Mouse (Mus musculus): ENCODE measurements around the gene Cdc16. TPM values are rescaled to one million over a fixed set of nuclear protein-coding genes. Genes with fewer than 3 reads are reported as not detected.
A peak's percentile ranks its signal among the peaks of the same experiment; 100 is the strongest.

Cdc16 gene
- polyA plus RNA-seq, 1 experiment from 2014 or later: 262 TPM

DNA sequence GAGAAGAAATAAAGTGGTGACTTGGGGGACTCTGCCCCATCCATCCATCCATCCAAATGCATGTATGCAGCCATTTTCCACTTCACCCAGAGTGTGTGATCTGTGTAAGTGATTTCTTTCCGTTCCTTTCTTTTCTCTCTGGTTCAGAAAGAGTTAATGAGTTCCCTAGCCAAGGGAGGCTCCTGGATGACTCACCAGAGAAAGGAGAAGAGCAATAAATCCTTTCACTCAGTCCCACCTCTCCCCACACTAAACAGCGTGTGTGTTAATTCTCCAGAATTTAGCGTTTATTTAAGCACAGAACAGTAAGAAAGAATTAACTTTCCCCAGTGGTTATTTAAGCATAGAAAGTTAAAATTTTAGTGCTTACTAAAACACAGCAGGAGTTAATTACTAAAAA is 9.8 kb upstream of the Cdc16 start:
- no peak overlapping the region for H3K4me2 ChIP-seq (replicated peaks; ENCODE audit: low read depth, low read length)
- no peak for DNase-seq (ENCODE audit: low spot score)
- ATAC-seq (ENCODE audit: low FRiP score): no peak
- no peaks in the 10 kb centered on the region for H3K4me1 ChIP-seq (replicated peaks; ENCODE audit: control insufficient read depth, insufficient read depth, low read length)
- H3K4me3 ChIP-seq (ENCODE audit: low read depth, low read length): no peak overlapping the region
- H3K9ac ChIP-seq (ENCODE audit: low read depth, low read length): no peak overlapping the region
- WGBS: 39% methylated on average over 3 of the region's 3 CpGs
- no peak overlapping the region for H3K27ac ChIP-seq (ENCODE audit: low read depth, low read length)
- no peaks in the 10 kb centered on the region for H3K27me3 ChIP-seq (ENCODE audit: control insufficient read depth, insufficient read depth, low read length)
- no peaks in the 10 kb centered on the region for H3K9me3 ChIP-seq (ENCODE audit: control insufficient read depth, low read length)
- H3K36me3 ChIP-seq (ENCODE audit: control insufficient read depth, insufficient read depth, low read length): no peaks in the 10 kb centered on the region

GRCm38 (mm10) chr8:13753680-13754079 is 3.8 kb upstream of the Cdc16 start:
- Histone ChIP-seq H3K27me3 (ENCODE audit: control insufficient read depth, insufficient read depth, low read length) (no peaks in the 10 kb centered on the region), H3K9ac (ENCODE audit: low read depth, low read length) (no peak overlapping the region), H3K36me3 (ENCODE audit: control insufficient read depth, insufficient read depth, low read length) (no peaks in the 10 kb centered on the region), H3K4me1 (replicated peaks; ENCODE audit: control insufficient read depth, insufficient read depth, low read length) (no peaks in the 10 kb centered on the region; the same call in 1 of the 2 replicates), H3K4me2 (replicated peaks; ENCODE audit: low read depth, low read length) (no peak overlapping the region), H3K27ac (ENCODE audit: low read depth, low read length) (no peak overlapping the region), H3K9me3 (ENCODE audit: control insufficient read depth, low read length) (no peaks in the 10 kb centered on the region), H3K4me3 (ENCODE audit: low read depth, low read length) (no peak overlapping the region)
- 32% methylated on average over 2 of the region's 2 CpGs for WGBS
- no peak for ATAC-seq (ENCODE audit: low FRiP score)
- peak; percentile 88 for DNase-seq (ENCODE audit: low spot score)

DNA sequence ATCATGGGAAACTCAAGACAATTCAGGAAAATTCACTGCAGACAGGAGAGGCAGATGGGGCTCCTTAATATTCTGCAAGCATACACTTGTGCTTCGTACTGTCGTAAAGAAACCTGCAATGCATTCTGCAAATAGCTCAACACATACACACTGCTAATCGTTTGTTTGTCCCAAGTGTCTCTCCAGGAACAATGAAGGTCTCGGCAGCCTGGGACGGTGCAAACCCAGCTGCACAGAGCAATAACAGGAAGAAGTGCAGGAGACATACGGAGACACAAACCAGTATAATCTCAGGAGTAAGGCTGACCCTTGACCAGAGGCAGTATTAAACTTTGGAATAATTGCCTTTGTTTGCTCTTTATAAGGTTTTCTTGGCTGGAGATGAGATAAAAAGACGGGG is 996 bp upstream of the Cdc16 start:
- WGBS: 83% methylated on average over 7 of the region's 7 CpGs

DNA sequence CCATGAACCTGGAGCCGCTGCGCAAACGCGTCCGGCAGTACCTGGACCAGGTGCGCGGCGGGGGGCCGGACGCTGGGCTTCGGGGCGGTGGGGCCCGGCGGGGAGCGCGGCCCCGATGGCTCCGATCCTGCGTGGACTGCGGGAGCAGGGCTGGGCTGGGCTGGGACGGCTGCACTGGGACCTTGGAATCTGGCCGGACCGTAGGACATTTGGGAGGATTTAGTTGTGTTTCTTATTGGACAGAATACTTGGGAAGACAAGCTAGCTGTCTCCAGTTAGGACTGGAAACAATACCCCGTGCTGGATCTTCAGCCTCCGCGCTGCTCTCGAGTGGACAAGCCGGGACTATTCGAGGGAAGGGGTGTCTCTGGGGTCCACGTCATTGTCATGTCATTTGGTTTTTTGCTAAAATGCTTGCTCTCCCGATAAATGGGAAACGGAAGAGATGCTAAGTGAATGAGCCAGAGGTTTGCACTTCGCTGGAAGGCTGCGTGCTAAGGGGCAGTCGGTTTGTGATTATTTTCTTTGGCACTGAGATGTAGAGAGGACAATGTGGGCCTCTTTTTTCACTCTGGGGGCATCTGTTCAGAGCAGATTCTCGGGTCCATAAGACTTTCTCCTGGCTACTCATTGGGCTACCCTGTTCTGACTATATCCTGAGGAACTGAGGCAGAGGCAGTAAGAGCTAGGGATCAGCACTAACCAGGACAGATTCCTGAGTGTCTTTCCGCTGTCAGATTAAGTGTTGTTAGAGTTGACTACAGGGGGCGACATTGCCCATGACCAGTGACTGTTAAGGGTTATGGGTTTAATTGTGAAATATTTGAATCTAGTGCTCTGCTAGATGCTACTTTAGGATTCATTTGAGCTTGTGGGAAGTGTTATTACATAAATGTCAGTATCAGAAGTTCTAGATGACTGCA is 590 bp downstream of the Cdc16 start:
- Histone ChIP-seq H3K4me3 (ENCODE audit: low read depth, low read length) (peak overlapping the region; percentile 100), H3K4me1 (replicated peaks; ENCODE audit: control insufficient read depth, insufficient read depth, low read length) (peaks cover 2% of the 10 kb centered on the region; the same call in 1 of the 2 replicates), H3K27me3 (ENCODE audit: control insufficient read depth, insufficient read depth, low read length) (no peaks in the 10 kb centered on the region), H3K36me3 (ENCODE audit: control insufficient read depth, insufficient read depth, low read length) (0 out of 2 replicates have a peak, but pooled peaks cover 3% of the 10 kb centered on the region), H3K9ac (ENCODE audit: low read depth, low read length) (peak overlapping the region; percentile 94), H3K4me2 (replicated peaks; ENCODE audit: low read depth, low read length) (peak overlapping the region; percentile 74), H3K9me3 (ENCODE audit: control insufficient read depth, low read length) (no peaks in the 10 kb centered on the region), H3K27ac (ENCODE audit: low read depth, low read length) (0 out of 2 replicates have a peak overlapping the region, but pooled peaks have one; percentile 17)
- ATAC-seq (ENCODE audit: low FRiP score) (peak; percentile 73), DNase-seq (ENCODE audit: low spot score) (peak; percentile 65)
- WGBS: under 1% methylated on average over 37 of the region's 38 CpGs

More for the DNA sequence above, 996 bp upstream of the Cdc16 start:
- peaks cover 2% of the 10 kb centered on the region; the same call in 1 of the 2 replicates for H3K4me1 ChIP-seq (replicated peaks; ENCODE audit: control insufficient read depth, insufficient read depth, low read length)
- H3K27me3 ChIP-seq (ENCODE audit: control insufficient read depth, insufficient read depth, low read length): no peaks in the 10 kb centered on the region
- H3K9me3 ChIP-seq (ENCODE audit: control insufficient read depth, low read length): no peaks in the 10 kb centered on the region
- no peak overlapping the region for H3K27ac ChIP-seq (ENCODE audit: low read depth, low read length)
- no peak overlapping the region for H3K9ac ChIP-seq (ENCODE audit: low read depth, low read length)
- no peak overlapping the region for H3K4me3 ChIP-seq (ENCODE audit: low read depth, low read length)
- 0 out of 2 replicates have a peak, but pooled peaks cover 3% of the 10 kb centered on the region for H3K36me3 ChIP-seq (ENCODE audit: control insufficient read depth, insufficient read depth, low read length)
- ATAC-seq (ENCODE audit: low FRiP score) (no peak), DNase-seq (ENCODE audit: low spot score) (no peak)
- no peak overlapping the region for H3K4me2 ChIP-seq (replicated peaks; ENCODE audit: low read depth, low read length)

DNA sequence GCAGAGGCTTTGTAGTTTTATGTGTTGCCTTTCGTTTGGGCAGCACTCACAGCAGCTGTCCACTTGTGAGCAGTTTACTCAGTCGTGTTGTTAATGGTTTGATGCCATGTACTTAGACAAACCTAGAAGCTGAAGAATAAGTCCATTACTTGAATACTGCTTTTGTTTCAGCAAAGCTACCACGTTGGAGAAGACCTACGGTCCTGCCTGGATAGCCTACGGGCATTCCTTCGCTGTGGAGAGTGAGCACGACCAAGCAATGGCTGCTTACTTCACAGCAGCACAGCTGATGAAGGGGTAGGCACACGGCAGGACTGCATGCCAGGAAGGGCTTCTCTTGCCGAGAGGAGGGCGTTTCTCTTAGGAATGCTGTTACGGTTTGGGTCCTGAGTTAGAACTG is 11.7 kb downstream of the Cdc16 start:
- no peaks in the 10 kb centered on the region for H3K9me3 ChIP-seq (ENCODE audit: control insufficient read depth, low read length)
- H3K27me3 ChIP-seq (ENCODE audit: control insufficient read depth, insufficient read depth, low read length): no peaks in the 10 kb centered on the region
- H3K9ac ChIP-seq (ENCODE audit: low read depth, low read length): no peak overlapping the region
- peaks cover 19% of the 10 kb centered on the region for H3K36me3 ChIP-seq (ENCODE audit: control insufficient read depth, insufficient read depth, low read length)
- H3K4me3 ChIP-seq (ENCODE audit: low read depth, low read length): no peak overlapping the region
- H3K4me2 ChIP-seq (replicated peaks; ENCODE audit: low read depth, low read length): no peak overlapping the region
- 90% methylated on average over 11 of the region's 11 CpGs for WGBS
- no peaks in the 10 kb centered on the region for H3K4me1 ChIP-seq (replicated peaks; ENCODE audit: control insufficient read depth, insufficient read depth, low read length)
- ATAC-seq (ENCODE audit: low FRiP score) (no peak), DNase-seq (ENCODE audit: low spot score) (no peak)
- no peak overlapping the region for H3K27ac ChIP-seq (ENCODE audit: low read depth, low read length)

GRCm38 (mm10) chr8:13780536-13780935 is 23.1 kb downstream of the Cdc16 start:
- WGBS: 89% methylated on average over 3 of the region's 3 CpGs

GRCm38 (mm10) chr8:13785250-13785763 is 27.8 kb downstream of the Cdc16 start, which contains the start of gene Upf3a:
TSS of gene Upf3a (plus strand) at chr8:13785615.
- peak within 1 kb of the TSS; percentile 98 for H3K27ac ChIP-seq (ENCODE audit: low read depth, low read length)
- ATAC-seq (ENCODE audit: low FRiP score) (peak; percentile 94), DNase-seq (ENCODE audit: low spot score) (peak; percentile 95)
- H3K4me3 ChIP-seq (ENCODE audit: low read depth, low read length): peak within 1 kb of the TSS; percentile 65
- H3K27me3 ChIP-seq (ENCODE audit: control insufficient read depth, insufficient read depth, low read length): no peaks in the 10 kb centered on the region
- no peaks in the 10 kb centered on the region for H3K4me1 ChIP-seq (replicated peaks; ENCODE audit: control insufficient read depth, insufficient read depth, low read length)
- peaks cover 7% of the 10 kb centered on the region; the same call in 1 of the 2 replicates for H3K36me3 ChIP-seq (ENCODE audit: control insufficient read depth, insufficient read depth, low read length)
- no peaks in the 10 kb centered on the region for H3K9me3 ChIP-seq (ENCODE audit: control insufficient read depth, low read length)
- peak within 1 kb of the TSS; percentile 60 for H3K4me2 ChIP-seq (replicated peaks; ENCODE audit: low read depth, low read length)
- peak within 1 kb of the TSS; percentile 96 for H3K9ac ChIP-seq (ENCODE audit: low read depth, low read length)
- under 1% methylated on average over 47 of the region's 47 CpGs for WGBS

More at GRCm38 (mm10) chr8:13780536-13780935, 23.1 kb downstream of the Cdc16 start:
- H3K4me3 ChIP-seq (ENCODE audit: low read depth, low read length): no peak overlapping the region
- H3K36me3 ChIP-seq (ENCODE audit: control insufficient read depth, insufficient read depth, low read length): peaks cover 18% of the 10 kb centered on the region
- no peaks in the 10 kb centered on the region for H3K4me1 ChIP-seq (replicated peaks; ENCODE audit: control insufficient read depth, insufficient read depth, low read length)
- ATAC-seq (ENCODE audit: low FRiP score): no peak
- no peak for DNase-seq (ENCODE audit: low spot score)
- no peak overlapping the region for H3K9ac ChIP-seq (ENCODE audit: low read depth, low read length)
- no peak overlapping the region for H3K27ac ChIP-seq (ENCODE audit: low read depth, low read length)
- H3K4me2 ChIP-seq (replicated peaks; ENCODE audit: low read depth, low read length): no peak overlapping the region
- no peaks in the 10 kb centered on the region for H3K9me3 ChIP-seq (ENCODE audit: control insufficient read depth, low read length)
- H3K27me3 ChIP-seq (ENCODE audit: control insufficient read depth, insufficient read depth, low read length): no peaks in the 10 kb centered on the region

GRCm38 (mm10) chr8:13785764-13786299 is 28.4 kb downstream of the Cdc16 start:
- H3K9ac ChIP-seq (ENCODE audit: low read depth, low read length): peak overlapping the region; percentile 96
- H3K27ac ChIP-seq (ENCODE audit: low read depth, low read length): peak overlapping the region; percentile 98
- no peaks in the 10 kb centered on the region for H3K4me1 ChIP-seq (replicated peaks; ENCODE audit: control insufficient read depth, insufficient read depth, low read length)
- no peaks in the 10 kb centered on the region for H3K9me3 ChIP-seq (ENCODE audit: control insufficient read depth, low read length)
- no peaks in the 10 kb centered on the region for H3K27me3 ChIP-seq (ENCODE audit: control insufficient read depth, insufficient read depth, low read length)
- ATAC-seq (ENCODE audit: low FRiP score) (peak; percentile 96), DNase-seq (ENCODE audit: low spot score) (peak; percentile 100)
- WGBS: under 1% methylated on average over 43 of the region's 47 CpGs
- peaks cover 7% of the 10 kb centered on the region; the same call in 1 of the 2 replicates for H3K36me3 ChIP-seq (ENCODE audit: control insufficient read depth, insufficient read depth, low read length)
- peak overlapping the region; percentile 65 for H3K4me3 ChIP-seq (ENCODE audit: low read depth, low read length)
- H3K4me2 ChIP-seq (replicated peaks; ENCODE audit: low read depth, low read length): peak overlapping the region; percentile 60
